Mouse (Mus musculus) kidney, adult 2 months (tissue): Measurements from ENCODE around the gene Cpt1b. TPM values are rescaled to one million over a fixed set of nuclear protein-coding genes. Genes with fewer than 3 reads are reported as not detected.
A peak's percentile ranks its signal among the peaks of the same experiment; 100 is the strongest.

Experiments
- DNase-seq: peaks from one replicate; pipeline ENCODE4 v3.0.0; 2021
- H3K27ac ChIP-seq: fragments of 200-500 bp; 2 replicates; pipeline ENCODE4 v1.5.1; 2012; ENCODE audit warnings: low read depth, low read length, control low read depth, inconsistent platforms; ENCODE audit not compliant: insufficient read depth
- H3K27me3 ChIP-seq: fragments of 200-500 bp; replicated peaks from 2 replicates; pipeline ENCODE4 v1.6.1; 2012; ENCODE audit warnings: mild to moderate bottlenecking, moderate library complexity, low read length, inconsistent platforms; ENCODE audit not compliant: control insufficient read depth, insufficient read depth
- H3K36me3 ChIP-seq: fragments of 200-500 bp; 2 replicates; pipeline ENCODE4 v1.6.1; 2012; ENCODE audit warnings: mild to moderate bottlenecking, moderate library complexity, low read length, inconsistent platforms; ENCODE audit not compliant: control insufficient read depth, insufficient read depth
- H3K4me1 ChIP-seq: fragments of 200-500 bp; 2 replicates; pipeline ENCODE4 v1.6.1; 2011; ENCODE audit warnings: low read length; ENCODE audit not compliant: control insufficient read depth, insufficient read depth
- H3K4me3 ChIP-seq: fragments of 200-500 bp; 2 replicates; pipeline ENCODE4 v1.5.1; 2011; ENCODE audit warnings: mild to moderate bottlenecking, low read depth, low read length, control low read depth; ENCODE audit not compliant: insufficient read depth
- CTCF ChIP-seq: fragments of 200-500 bp; conservative IDR thresholded peaks from 2 replicates; pipeline ENCODE4 v1.5.1; 2011; ENCODE audit warnings: low read depth, mild to moderate bottlenecking, control low read depth, low read length, moderate library complexity, mixed read lengths; ENCODE audit not compliant: insufficient read depth, insufficient read length
- POLR2A ChIP-seq: fragments of 200-500 bp; IDR thresholded peaks from one replicate; pipeline ENCODE4 v1.6.1; 2011; ENCODE audit warnings: low read depth, low read length, control low read depth
- WGBS: fragments of 180-500 bp; shearing (Covaris S2); methylation state at CpG from one replicate; pipeline ENCODE4 v1.1.7; 2018; 5-methylcytosine and 5-hydroxymethylcytosine counted together
- polyA plus RNA-seq: library from polyadenylated mRNA; depleted of rRNA; stranded (reverse); fragments of >200 nt; gene quantifications from 2 replicates; pipeline ENCODE4 v1.2.3, GENCODE M21; 2012

The Cpt1b gene
- polyA plus RNA-seq, 1 experiment = 64.1 TPM

- DNase-seq = no peak
- TF ChIP-seq POLR2A = no peak
- no peak for TF ChIP-seq CTCF
- WGBS = 96% methylated on average over 1 of the region's 1 CpGs
- Histone ChIP-seq H3K36me3 (no peaks in the 10 kb centered on the region), H3K4me1 (no peaks in the 10 kb centered on the region), H3K4me3 (no peak overlapping the region), H3K27ac (no peak overlapping the region), H3K27me3 (no peaks in the 10 kb centered on the region; the same call in 1 of the 2 replicates)
Measured at GRCm38 (mm10) chr15:89402471-89402870, 23.2 kb downstream of the Cpt1b start.

- DNase-seq = no peak
- Histone ChIP-seq H3K27me3 (no peaks in the 10 kb centered on the region), H3K27ac (no peak overlapping the region), H3K4me1 (no peaks in the 10 kb centered on the region), H3K4me3 (no peak overlapping the region), H3K36me3 (no peaks in the 10 kb centered on the region)
- WGBS = 69% methylated on average over 1 of the region's 1 CpGs
- TF ChIP-seq POLR2A = no peak
- TF ChIP-seq CTCF = no peak
Measured at GRCm38 (mm10) chr15:89399716-89400115, 25.9 kb downstream of the Cpt1b start.

GRCm38 (mm10) chr15:89398146-89398545 lies 27.5 kb downstream of the Cpt1b start:
- Histone ChIP-seq H3K4me3 (no peak overlapping the region), H3K4me1 (no peaks in the 10 kb centered on the region), H3K27me3 (no peaks in the 10 kb centered on the region), H3K36me3 (no peaks in the 10 kb centered on the region), H3K27ac (no peak overlapping the region)
- no peak for DNase-seq
- TF ChIP-seq POLR2A = no peak
- no peak for TF ChIP-seq CTCF
- WGBS = 84% methylated on average over 2 of the region's 2 CpGs

DNA sequence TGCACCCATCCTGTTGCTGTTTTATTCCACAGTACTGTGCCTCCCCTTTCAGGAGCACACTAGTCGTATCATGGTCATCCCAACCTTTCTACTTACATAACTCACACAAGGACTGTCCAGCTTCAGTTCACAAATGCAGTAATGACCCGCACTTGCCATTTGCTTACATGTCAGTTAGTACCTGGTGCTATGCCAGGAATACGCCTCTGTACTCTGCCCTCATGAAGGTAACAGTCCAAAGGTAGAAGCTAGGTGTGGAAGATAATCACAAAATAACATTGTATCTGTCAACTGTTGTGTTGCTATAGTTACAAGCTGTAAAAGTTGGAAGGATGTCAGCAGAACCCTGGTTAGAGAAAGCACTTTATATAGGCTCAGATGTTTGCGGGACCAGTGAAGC lies 28.8 kb downstream of the Cpt1b start:
- TF ChIP-seq POLR2A (no peak), CTCF (no peak)
- Histone ChIP-seq H3K27me3 (no peaks in the 10 kb centered on the region), H3K36me3 (no peaks in the 10 kb centered on the region), H3K4me3 (no peak overlapping the region), H3K27ac (no peak overlapping the region), H3K4me1 (no peaks in the 10 kb centered on the region)
- peak; percentile 78 for DNase-seq
- WGBS = 60% methylated on average over 4 of the region's 4 CpGs

GRCm38 (mm10) chr15:89390081-89390480 lies 35.6 kb downstream of the Cpt1b start:
- no peak for TF ChIP-seq POLR2A
- TF ChIP-seq CTCF = no peak
- DNase-seq = no peak
- WGBS = 94% methylated on average over 10 of the region's 10 CpGs

GRCm38 (mm10) chr15:89387127-89387526 lies 38.5 kb downstream of the Cpt1b start:
- Histone ChIP-seq H3K27ac (no peak overlapping the region), H3K27me3 (no peaks in the 10 kb centered on the region), H3K4me1 (no peaks in the 10 kb centered on the region), H3K36me3 (no peaks in the 10 kb centered on the region), H3K4me3 (no peak overlapping the region)
- 44% methylated on average over 12 of the region's 12 CpGs for WGBS
- TF ChIP-seq CTCF = no peak
- TF ChIP-seq POLR2A = no peak
- no peak for DNase-seq

More at GRCm38 (mm10) chr15:89390081-89390480, 35.6 kb downstream of the Cpt1b start:
- H3K4me1 ChIP-seq = no peaks in the 10 kb centered on the region
- no peak overlapping the region for H3K4me3 ChIP-seq
- no peaks in the 10 kb centered on the region for H3K27me3 ChIP-seq
- no peaks in the 10 kb centered on the region for H3K36me3 ChIP-seq
- no peak overlapping the region for H3K27ac ChIP-seq

- TF ChIP-seq POLR2A (no peak), CTCF (no peak)
- no peak for DNase-seq
- H3K27ac ChIP-seq = no peak within 1 kb of the TSS
Measured at GRCm38 (mm10) chr15:89384617-89385016, 41.0 kb downstream of the Cpt1b start, which contains the start of gene Klhdc7b. TSS of gene Klhdc7b (plus strand) at chr15:89384917.

More at GRCm38 (mm10) chr15:89384617-89385016, 41.0 kb downstream of the Cpt1b start, which contains the start of gene Klhdc7b:
- Histone ChIP-seq H3K27me3 (no peaks in the 10 kb centered on the region), H3K4me3 (no peak within 1 kb of the TSS), H3K36me3 (no peaks in the 10 kb centered on the region), H3K4me1 (no peaks in the 10 kb centered on the region)
- 81% methylated on average over 7 of the region's 7 CpGs for WGBS
